Mouse (Mus musculus): ENCODE measurements at regions not wholly inside any gene's neighbourhood (a gene's known extent, or its start where the extent isn't known, plus 50 kb on each side); places are given as distances from the start of the nearest gene placed in this dataset.

- TF ChIP-seq POLR2A (IDR thresholded peaks at IDR 0.05; ENCODE audit: insufficient read length, low read depth) (no peak), CEBPB (IDR thresholded peaks at IDR 0.05; ENCODE audit: insufficient read depth, poor library complexity, severe bottlenecking) (no peak), TCF3 (IDR thresholded peaks at IDR 0.05; ENCODE audit: insufficient read length, low read depth) (no peak), MYOG (IDR thresholded peaks at IDR 0.05; ENCODE audit: control insufficient read depth in 1 of 3, insufficient read depth in 1 of 3, insufficient read length in 2 of 3, low read depth in 2 of 3) (no peak)
These were observed 328.8 kb upstream of the Ercc4 start for GRCm38 (mm10) chr16:12780635-12781034.

Data from myocyte (in vitro differentiated cells).